Mouse (Mus musculus) left cerebral cortex, adult 9 months (tissue): ENCODE measurements around the gene Oaz1.
"Not testable (repeated sequence)": the region's sequence is repeated elsewhere in the genome, so short reads cannot be mapped to it uniquely, and the experiment has no call there.

Source experiments
- DNase-seq, 2 experiments: peaks; one replicate each; pipeline ENCODE4 v3.0.0; 2022; ENCODE audit warnings: low spot score in 2 of 2

The Oaz1 gene

GRCm38 (mm10) chr10:80822528-80822927 is 3.9 kb upstream of the Oaz1 start:
- DNase-seq, result no peak

- DNase-seq, result no peak
Measured at GRCm38 (mm10) chr10:80823316-80823715, 3.1 kb upstream of the Oaz1 start.

- DNase-seq, result no peak
Measured at GRCm38 (mm10) chr10:80823847-80824643, 2.4 kb upstream of the Oaz1 start.

GRCm38 (mm10) chr10:80824827-80825226 is 1.6 kb upstream of the Oaz1 start:
- no peak for DNase-seq

GRCm38 (mm10) chr10:80827063-80827869 is 810 bp downstream of the Oaz1 start:
- no peak for DNase-seq

- no peak for DNase-seq
Measured at GRCm38 (mm10) chr10:80827870-80828420, 1.5 kb downstream of the Oaz1 start.

DNA sequence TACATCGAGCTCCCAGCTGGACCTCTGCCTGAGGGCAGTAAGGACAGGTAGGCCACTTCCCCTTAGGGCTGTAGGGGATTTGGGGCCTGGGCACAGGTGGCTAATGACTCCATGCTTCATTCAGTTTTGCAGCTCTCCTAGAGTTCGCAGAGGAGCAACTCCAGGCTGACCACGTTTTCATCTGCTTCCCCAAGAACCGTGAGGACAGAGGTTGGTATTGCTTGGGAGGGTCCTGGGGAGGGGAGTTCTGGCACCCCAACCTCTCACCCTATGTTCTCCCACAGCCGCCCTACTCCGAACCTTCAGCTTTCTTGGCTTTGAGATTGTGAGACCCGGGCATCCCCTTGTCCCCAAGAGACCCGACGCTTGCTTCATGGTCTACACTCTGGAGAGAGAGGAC is 2.1 kb downstream of the Oaz1 start:
- not testable (repeated sequence) for DNase-seq

GRCm38 (mm10) chr10:80829359-80830278 is 3.2 kb downstream of the Oaz1 start:
- no peak for DNase-seq

GRCm38 (mm10) chr10:80831136-80831535 is 4.7 kb downstream of the Oaz1 start:
- DNase-seq, result no peak

- no peak for DNase-seq
Measured at GRCm38 (mm10) chr10:80832818-80833217, 6.4 kb downstream of the Oaz1 start.

- DNase-seq, result no peak
Measured at GRCm38 (mm10) chr10:80835617-80836016, 9.2 kb downstream of the Oaz1 start.

- DNase-seq, result no peak
Measured at GRCm38 (mm10) chr10:80836949-80837379, 10.5 kb downstream of the Oaz1 start.

DNA sequence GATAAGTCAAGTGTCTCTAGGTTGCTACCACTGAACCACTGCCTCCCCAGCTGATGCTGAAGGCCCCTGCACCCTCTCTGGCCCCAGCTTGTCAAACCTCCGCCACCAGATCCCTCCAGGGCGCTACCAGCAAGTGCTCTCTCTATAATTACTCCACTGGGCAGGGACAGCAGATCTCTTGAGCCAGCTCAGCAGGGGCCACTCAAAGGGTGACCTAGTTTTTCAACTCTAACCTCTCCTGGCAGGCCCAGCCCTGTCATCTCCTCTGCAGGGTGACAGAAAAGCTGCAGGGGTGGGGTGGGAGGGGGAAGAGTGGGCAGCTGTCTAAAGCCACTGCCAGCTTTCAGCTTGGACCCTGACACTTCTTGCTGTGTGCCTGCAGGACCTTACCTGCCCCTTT is 11.4 kb downstream of the Oaz1 start:
- no peak for DNase-seq

DNA sequence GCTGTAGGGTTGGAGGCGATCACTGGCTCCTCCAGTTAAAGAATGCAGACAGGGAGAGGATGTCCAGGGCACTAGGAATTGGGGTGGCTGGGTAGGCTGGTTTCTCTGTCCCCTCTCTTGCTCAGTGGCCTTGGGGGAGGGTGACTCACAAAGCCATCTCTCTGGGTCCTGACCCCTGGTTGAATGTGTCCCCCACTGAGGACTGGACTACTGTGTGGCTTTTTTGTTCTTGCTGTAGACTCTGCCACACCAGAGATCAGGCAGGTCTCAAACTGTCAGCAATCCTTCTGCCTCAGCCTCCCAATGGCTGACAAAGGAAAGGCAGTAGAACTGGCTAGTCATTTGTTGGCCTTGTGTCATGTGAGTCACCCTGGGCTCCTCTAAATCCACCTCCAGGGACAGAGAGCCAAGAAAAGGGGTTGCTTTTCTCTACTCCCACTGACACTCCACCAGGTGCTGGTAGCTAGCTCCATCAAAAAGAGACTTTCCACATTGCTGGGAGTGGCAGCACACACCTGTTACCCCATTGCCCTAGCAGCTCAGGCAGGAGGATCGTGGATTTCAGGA is 12.0 kb downstream of the Oaz1 start:
- DNase-seq, result no peak

DNA sequence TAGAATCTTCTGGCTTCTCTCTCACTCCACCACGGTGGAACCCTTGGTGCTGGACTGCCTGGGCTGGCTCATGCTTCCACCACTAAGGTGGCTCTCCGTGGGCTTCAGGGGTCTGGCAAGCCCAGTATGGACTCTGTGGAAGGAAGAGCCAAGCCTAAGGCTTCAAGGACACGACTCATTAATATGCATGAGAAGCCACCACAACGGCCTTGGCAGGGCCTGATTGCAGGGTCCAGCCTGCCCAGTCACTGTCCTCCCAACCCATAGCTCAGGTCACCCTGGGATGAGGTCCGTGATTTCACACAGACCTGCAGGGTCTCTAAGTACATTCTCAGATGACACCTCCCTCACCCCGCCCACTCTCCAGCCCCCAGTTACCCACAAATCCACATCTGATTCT is 13.4 kb downstream of the Oaz1 start:
- no peak for DNase-seq

GRCm38 (mm10) chr10:80841685-80842084 is 15.2 kb downstream of the Oaz1 start:
- DNase-seq, result no peak

- DNase-seq, result peak; percentile 51 to 63
Measured at GRCm38 (mm10) chr10:80842334-80842733, 15.9 kb downstream of the Oaz1 start.

DNA sequence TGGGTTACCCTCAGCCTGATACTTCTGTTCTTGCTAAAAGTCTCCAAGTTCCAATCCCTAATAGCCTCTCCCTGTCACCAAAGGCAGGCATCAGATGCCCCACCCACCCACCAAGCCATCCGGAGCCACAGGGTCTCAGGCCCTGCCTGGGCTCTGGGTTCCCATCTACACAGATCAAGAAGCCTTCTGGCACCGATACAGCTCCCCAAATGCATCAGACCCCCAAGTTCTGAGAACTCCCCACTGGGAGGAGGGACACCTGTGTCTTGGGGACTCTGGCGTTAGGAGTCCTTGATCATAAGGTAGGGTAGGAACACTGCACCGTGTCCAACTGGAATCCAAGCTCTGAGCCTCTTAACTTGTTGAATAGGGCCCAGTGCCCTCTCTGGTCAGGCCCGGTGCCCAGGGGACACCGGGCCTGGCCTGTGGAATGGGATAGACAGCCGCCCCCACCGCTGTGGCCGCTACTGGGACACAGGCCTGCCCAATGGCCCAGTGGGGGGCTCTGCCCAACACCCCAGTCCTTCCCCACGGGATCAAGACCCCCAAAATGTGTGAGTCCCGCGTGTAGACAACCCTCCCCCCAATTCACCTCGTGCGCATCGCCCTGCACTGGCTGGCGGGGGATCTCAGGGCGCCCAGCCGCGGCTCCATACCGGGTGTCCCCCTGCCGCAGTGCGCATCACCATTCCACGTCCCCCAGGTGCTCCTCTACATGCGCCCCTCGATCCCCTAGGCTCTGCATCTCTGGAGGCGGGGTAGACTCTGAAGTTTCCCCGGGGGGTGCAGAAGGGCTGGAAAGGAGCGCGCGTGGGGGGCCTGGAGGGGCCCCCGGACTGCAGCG is 16.9 kb downstream of the Oaz1 start:
- DNase-seq, result no peak

GRCm38 (mm10) chr10:80843931-80844547 is 17.6 kb downstream of the Oaz1 start, which contains the start of gene Lingo3:
Gene Lingo3 (minus strand): TSS chr10:80844039.
- DNase-seq, result peak in 1 of 2 experiments; percentile 52
